Mouse (Mus musculus): ENCODE results near the gene Pax1. TPM values are rescaled to one million over a fixed set of nuclear protein-coding genes. Genes with fewer than 3 reads are reported as not detected.

Pax1 gene
- polyA plus RNA-seq, 1 experiment from 2014 or later, result not detected

- H3K9ac ChIP-seq (replicated peaks; ENCODE audit: low read depth), result no peak overlapping the region
- ATAC-seq (no peak), DNase-seq (ENCODE audit: low spot score) (no peak)
- TF ChIP-seq EP300 (IDR thresholded peaks at IDR 0.05) (no peak), CTCF (IDR thresholded peaks at IDR 0.05) (no peak)
- peaks cover 50% of the 10 kb centered on the region for H3K27me3 ChIP-seq (replicated peaks; ENCODE audit: insufficient read depth, low read length)
- H3K27ac ChIP-seq (ENCODE audit: low read length), result no peak overlapping the region
- no peak overlapping the region for H3K4me3 ChIP-seq (ENCODE audit: low read depth, low read length)
- WGBS, result 11% methylated on average over 8 of the region's 8 CpGs
- no peaks in the 10 kb centered on the region for H3K4me1 ChIP-seq (ENCODE audit: insufficient read depth, low read depth, low read length)
- H3K36me3 ChIP-seq (ENCODE audit: insufficient read depth, low read length), result no peaks in the 10 kb centered on the region
- no peak overlapping the region for H3K4me2 ChIP-seq (replicated peaks; ENCODE audit: low read depth, low read length)
- no peaks in the 10 kb centered on the region for H3K9me3 ChIP-seq (ENCODE audit: low read length)
Observed at GRCm38 (mm10) chr2:147375019-147375715, 13.4 kb downstream of the Pax1 start.

GRCm38 (mm10) chr2:147378934-147379333 is 17.2 kb downstream of the Pax1 start:
- peak; percentile 16 for DNase-seq (ENCODE audit: low spot score)

GRCm38 (mm10) chr2:147383373-147383772 is 21.6 kb downstream of the Pax1 start:
- H3K9ac ChIP-seq (replicated peaks; ENCODE audit: low read depth), result no peak overlapping the region
- no peak for TF ChIP-seq EP300 (IDR thresholded peaks at IDR 0.05)
- TF ChIP-seq CTCF (IDR thresholded peaks at IDR 0.05), result no peak
- no peak overlapping the region for H3K4me2 ChIP-seq (replicated peaks; ENCODE audit: low read depth, low read length)
- H3K36me3 ChIP-seq (ENCODE audit: insufficient read depth, low read length), result no peaks in the 10 kb centered on the region
- H3K27me3 ChIP-seq (replicated peaks; ENCODE audit: insufficient read depth, low read length), result no peaks in the 10 kb centered on the region
- no peaks in the 10 kb centered on the region for H3K9me3 ChIP-seq (ENCODE audit: low read length)
- 80% methylated on average over 2 of the region's 2 CpGs for WGBS
- H3K4me3 ChIP-seq (ENCODE audit: low read depth, low read length), result no peak overlapping the region
- no peaks in the 10 kb centered on the region for H3K4me1 ChIP-seq (ENCODE audit: insufficient read depth, low read depth, low read length)
- ATAC-seq, result no peak
- no peak for DNase-seq (ENCODE audit: low spot score)
- no peak overlapping the region for H3K27ac ChIP-seq (ENCODE audit: low read length)

More at GRCm38 (mm10) chr2:147378934-147379333, 17.2 kb downstream of the Pax1 start:
- Histone ChIP-seq H3K36me3 (ENCODE audit: insufficient read depth, low read length) (no peaks in the 10 kb centered on the region), H3K4me3 (ENCODE audit: low read depth, low read length) (no peak overlapping the region), H3K27me3 (replicated peaks; ENCODE audit: insufficient read depth, low read length) (peaks cover 16% of the 10 kb centered on the region; the same call in 1 of the 2 replicates), H3K4me1 (ENCODE audit: insufficient read depth, low read depth, low read length) (no peaks in the 10 kb centered on the region), H3K4me2 (replicated peaks; ENCODE audit: low read depth, low read length) (no peak overlapping the region), H3K9ac (replicated peaks; ENCODE audit: low read depth) (no peak overlapping the region), H3K27ac (ENCODE audit: low read length) (no peak overlapping the region), H3K9me3 (ENCODE audit: low read length) (no peaks in the 10 kb centered on the region)
- 6% methylated on average over 4 of the region's 4 CpGs for WGBS
- TF ChIP-seq EP300 (IDR thresholded peaks at IDR 0.05) (no peak), CTCF (IDR thresholded peaks at IDR 0.05) (peak; percentile 79)
- ATAC-seq, result no peak

GRCm38 (mm10) chr2:147386949-147387348 is 25.2 kb downstream of the Pax1 start:
- Histone ChIP-seq H3K4me2 (replicated peaks; ENCODE audit: low read depth, low read length) (no peak overlapping the region), H3K4me1 (ENCODE audit: insufficient read depth, low read depth, low read length) (no peaks in the 10 kb centered on the region), H3K36me3 (ENCODE audit: insufficient read depth, low read length) (no peaks in the 10 kb centered on the region), H3K27ac (ENCODE audit: low read length) (no peak overlapping the region), H3K9ac (replicated peaks; ENCODE audit: low read depth) (no peak overlapping the region), H3K9me3 (ENCODE audit: low read length) (no peaks in the 10 kb centered on the region), H3K4me3 (ENCODE audit: low read depth, low read length) (no peak overlapping the region), H3K27me3 (replicated peaks; ENCODE audit: insufficient read depth, low read length) (no peaks in the 10 kb centered on the region)
- ATAC-seq (no peak), DNase-seq (ENCODE audit: low spot score) (no peak)
- TF ChIP-seq EP300 (IDR thresholded peaks at IDR 0.05), result no peak
- no peak for TF ChIP-seq CTCF (IDR thresholded peaks at IDR 0.05)
- WGBS, result 52% methylated on average over 5 of the region's 5 CpGs

GRCm38 (mm10) chr2:147409323-147409722 is 47.6 kb downstream of the Pax1 start:
- Histone ChIP-seq H3K36me3 (ENCODE audit: insufficient read depth, low read length) (no peaks in the 10 kb centered on the region), H3K4me3 (ENCODE audit: low read depth, low read length) (no peak overlapping the region), H3K4me2 (replicated peaks; ENCODE audit: low read depth, low read length) (no peak overlapping the region), H3K9ac (replicated peaks; ENCODE audit: low read depth) (no peak overlapping the region), H3K27me3 (replicated peaks; ENCODE audit: insufficient read depth, low read length) (no peaks in the 10 kb centered on the region), H3K27ac (ENCODE audit: low read length) (no peak overlapping the region), H3K9me3 (ENCODE audit: low read length) (no peaks in the 10 kb centered on the region), H3K4me1 (ENCODE audit: insufficient read depth, low read depth, low read length) (no peaks in the 10 kb centered on the region)
- no peak for ATAC-seq
- no peak for DNase-seq (ENCODE audit: low spot score)
- TF ChIP-seq CTCF (IDR thresholded peaks at IDR 0.05), result peak; percentile 22; the same call in 1 of the 2 replicates
- TF ChIP-seq EP300 (IDR thresholded peaks at IDR 0.05), result no peak
- 51% methylated on average over 1 of the region's 1 CpGs for WGBS

- TF ChIP-seq EP300 (IDR thresholded peaks at IDR 0.05), result no peak
- no peak for TF ChIP-seq CTCF (IDR thresholded peaks at IDR 0.05)
- no peak for DNase-seq (ENCODE audit: low spot score)
- no peak overlapping the region for H3K4me2 ChIP-seq (replicated peaks; ENCODE audit: low read depth, low read length)
- no peaks in the 10 kb centered on the region for H3K9me3 ChIP-seq (ENCODE audit: low read length)
- no peak overlapping the region for H3K9ac ChIP-seq (replicated peaks; ENCODE audit: low read depth)
- ATAC-seq, result no peak
- no peaks in the 10 kb centered on the region for H3K36me3 ChIP-seq (ENCODE audit: insufficient read depth, low read length)
- 89% methylated on average over 3 of the region's 3 CpGs for WGBS
- H3K4me1 ChIP-seq (ENCODE audit: insufficient read depth, low read depth, low read length), result no peaks in the 10 kb centered on the region
- H3K4me3 ChIP-seq (ENCODE audit: low read depth, low read length), result no peak overlapping the region
- no peaks in the 10 kb centered on the region for H3K27me3 ChIP-seq (replicated peaks; ENCODE audit: insufficient read depth, low read length)
- no peak overlapping the region for H3K27ac ChIP-seq (ENCODE audit: low read length)
Observed at GRCm38 (mm10) chr2:147415037-147415436, 53.3 kb downstream of the Pax1 start.

All from lung, postnatal 0 days (tissue).